Mouse (Mus musculus) lung, postnatal 0 days (tissue): ENCODE measurements at regions not wholly inside any gene's neighbourhood (a gene's known extent, or its start where the extent isn't known, plus 50 kb on each side); places are given as distances from the start of the nearest gene placed in this dataset.

Experiments used
- CTCF ChIP-seq: IDR thresholded peaks from 2 replicates; pipeline ENCODE4 v1.5.1; 2016; ENCODE audit warnings: antibody characterized with exemption, mild to moderate bottlenecking
- EP300 ChIP-seq: IDR thresholded peaks from 2 replicates; pipeline ENCODE4 v1.6.1; 2016; ENCODE audit warnings: antibody characterized with exemption, mild to moderate bottlenecking, control low read depth

- peak; percentile 43 for TF ChIP-seq CTCF
- TF ChIP-seq EP300, result no peak
Measured at GRCm38 (mm10) chr2:167848468-167849440, 83.1 kb upstream of the Ptpn1 start.
